Mouse (Mus musculus): Measurements from ENCODE around the gene Nek3. TPM values are rescaled to one million over a fixed set of nuclear protein-coding genes. Genes with fewer than 3 reads are reported as not detected.
"Not testable (repeated sequence)": the region's sequence is repeated elsewhere in the genome, so short reads cannot be mapped to it uniquely, and the experiment has no call there.

Nek3 gene
- polyA plus RNA-seq, 1 experiment = 2.9 TPM

DNA sequence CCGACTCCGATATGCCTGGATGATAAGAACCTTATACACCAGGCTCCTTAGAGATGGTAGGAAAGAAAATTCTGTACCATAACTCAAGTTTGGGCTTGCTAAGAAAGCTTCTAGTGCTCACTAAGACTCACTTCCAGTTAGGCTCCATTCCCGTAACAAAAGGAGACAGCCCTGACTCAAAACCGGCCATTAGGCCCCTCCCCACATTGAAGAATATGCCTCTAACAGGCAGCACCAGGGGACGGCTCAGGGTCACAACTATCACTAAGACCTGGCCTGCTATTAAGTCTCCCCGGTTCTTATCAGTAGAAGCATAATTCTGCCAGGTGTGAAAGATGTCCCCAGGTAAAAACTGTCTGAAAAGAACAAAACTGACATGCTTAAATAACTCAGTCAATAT, 20.4 kb downstream of the Nek3 start:
- Histone ChIP-seq H3K4me3 (ENCODE audit: insufficient read depth, low read length) (no peak overlapping the region), H3K27ac (ENCODE audit: insufficient read depth, low read depth, low read length) (no peak overlapping the region), H3K4me1 (ENCODE audit: control insufficient read depth, insufficient read depth, low read length) (no peaks in the 10 kb centered on the region)
- no peak for TF ChIP-seq POLR2A (IDR thresholded peaks at IDR 0.05; ENCODE audit: borderline replicate concordance, low read depth, low read length)
- no peak for TF ChIP-seq CTCF (IDR thresholded peaks at IDR 0.05; ENCODE audit: low read depth, low read length)

DNA sequence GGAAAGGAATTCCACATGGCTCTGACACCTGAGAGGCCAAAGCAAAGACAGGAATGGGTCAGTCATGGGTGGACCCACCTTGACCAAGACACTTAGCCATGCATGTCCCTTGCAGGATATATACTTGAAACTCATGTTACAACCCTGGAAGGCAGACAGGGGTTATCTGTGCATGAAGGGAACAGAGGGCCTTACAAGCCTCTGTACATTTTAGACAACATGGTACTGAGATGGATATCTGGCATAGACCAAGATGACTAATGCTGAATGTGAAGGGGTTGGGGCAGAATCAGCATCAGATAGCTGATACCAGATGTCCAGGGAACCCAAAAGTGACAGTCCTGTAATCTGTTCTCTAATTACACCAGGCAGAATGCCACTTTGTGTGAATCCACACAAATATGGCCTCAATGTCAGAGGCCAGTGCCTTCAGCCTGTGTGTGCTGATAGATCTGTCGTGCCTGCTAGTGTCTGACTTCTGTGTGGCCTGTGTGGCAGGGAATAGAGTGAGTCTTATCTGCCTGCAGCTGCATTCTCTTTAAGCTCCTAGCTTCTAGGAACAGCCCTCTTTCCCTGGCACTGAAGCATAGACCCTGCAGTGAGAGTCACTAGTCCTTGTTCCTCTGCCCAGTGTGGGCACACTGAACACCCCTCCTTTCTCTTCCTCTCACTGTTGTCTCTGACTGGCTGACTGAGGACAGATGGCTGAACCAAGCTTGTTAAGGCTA, 22.3 kb downstream of the Nek3 start:
- Histone ChIP-seq H3K27ac (ENCODE audit: insufficient read depth, low read depth, low read length) (no peak overlapping the region), H3K4me3 (ENCODE audit: insufficient read depth, low read length) (no peak overlapping the region), H3K4me1 (ENCODE audit: control insufficient read depth, insufficient read depth, low read length) (no peaks in the 10 kb centered on the region)
- TF ChIP-seq CTCF (IDR thresholded peaks at IDR 0.05; ENCODE audit: low read depth, low read length) = no peak
- TF ChIP-seq POLR2A (IDR thresholded peaks at IDR 0.05; ENCODE audit: borderline replicate concordance, low read depth, low read length) = no peak

DNA sequence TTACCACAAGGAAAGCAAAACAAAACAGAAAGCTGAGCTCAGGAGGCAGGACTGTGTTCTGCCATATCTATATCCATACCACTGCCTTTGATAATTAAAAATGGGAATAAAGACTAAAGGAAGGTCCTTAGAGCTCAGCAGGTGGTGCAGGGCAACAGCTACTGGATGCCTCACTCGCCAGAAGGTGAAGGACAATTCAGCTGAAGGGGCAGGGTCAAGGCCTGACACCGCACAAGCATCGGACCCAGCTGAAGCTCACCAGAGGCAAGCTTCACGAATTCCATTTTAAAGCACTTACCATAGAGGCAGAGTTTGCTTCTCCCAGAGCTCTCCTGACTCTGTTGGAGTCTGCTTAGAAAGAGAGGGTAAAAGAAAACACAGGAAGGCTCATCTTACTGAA, 23.6 kb downstream of the Nek3 start:
- Histone ChIP-seq H3K4me3 (ENCODE audit: insufficient read depth, low read length) (no peak overlapping the region), H3K27ac (ENCODE audit: insufficient read depth, low read depth, low read length) (no peak overlapping the region), H3K4me1 (ENCODE audit: control insufficient read depth, insufficient read depth, low read length) (no peaks in the 10 kb centered on the region)
- no peak for TF ChIP-seq CTCF (IDR thresholded peaks at IDR 0.05; ENCODE audit: low read depth, low read length)
- TF ChIP-seq POLR2A (IDR thresholded peaks at IDR 0.05; ENCODE audit: borderline replicate concordance, low read depth, low read length) = no peak

DNA sequence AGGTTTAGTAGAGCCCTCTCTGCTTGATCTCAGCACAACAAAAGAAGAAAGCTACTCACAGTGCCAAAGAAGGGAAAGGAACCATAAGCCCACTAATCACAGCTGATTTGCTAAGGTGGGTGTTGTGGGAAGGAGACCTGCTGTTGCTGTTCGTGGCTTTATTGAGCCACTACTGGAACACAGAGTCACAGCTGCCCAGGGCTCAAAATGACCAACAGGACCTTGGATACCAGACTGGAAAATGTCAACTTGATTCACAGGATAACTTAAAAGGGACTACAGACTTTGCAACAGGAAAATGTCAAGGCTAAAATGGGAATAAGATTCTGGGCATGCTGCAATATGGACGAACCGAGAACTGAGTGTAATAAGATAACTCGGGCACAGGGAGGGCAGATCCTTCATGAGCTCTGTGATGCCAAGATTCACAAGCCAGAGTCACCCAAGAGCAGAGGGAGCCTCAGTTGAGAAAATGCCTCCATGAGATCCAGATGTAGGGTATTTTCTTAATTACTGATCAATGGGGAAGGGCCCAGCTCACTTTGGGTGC, 24.3 kb downstream of the Nek3 start:
- Histone ChIP-seq H3K27ac (ENCODE audit: insufficient read depth, low read depth, low read length) (no peak overlapping the region), H3K4me1 (ENCODE audit: control insufficient read depth, insufficient read depth, low read length) (no peaks in the 10 kb centered on the region), H3K4me3 (ENCODE audit: insufficient read depth, low read length) (no peak overlapping the region)
- no peak for TF ChIP-seq CTCF (IDR thresholded peaks at IDR 0.05; ENCODE audit: low read depth, low read length)
- TF ChIP-seq POLR2A (IDR thresholded peaks at IDR 0.05; ENCODE audit: borderline replicate concordance, low read depth, low read length) = no peak

DNA sequence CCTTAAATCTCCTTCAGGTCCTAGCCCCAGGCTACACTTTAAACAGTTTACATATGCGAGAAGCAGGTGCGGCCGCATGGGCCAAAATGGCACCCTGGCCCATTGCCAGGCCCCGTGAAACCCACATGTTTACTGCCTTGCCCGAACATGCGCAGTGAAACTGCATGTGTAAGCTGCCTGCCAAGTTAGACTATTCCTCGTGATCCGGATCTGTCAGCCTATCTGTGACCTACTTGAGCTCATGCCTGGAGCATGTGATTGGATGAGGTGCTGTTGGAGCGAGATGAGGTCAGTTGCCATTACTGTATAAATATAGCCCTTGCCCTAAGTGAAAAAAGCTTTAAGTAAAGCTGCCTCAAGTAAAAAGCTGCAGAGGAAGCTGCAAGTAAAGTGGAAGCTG, 29.8 kb downstream of the Nek3 start:
- H3K4me3 ChIP-seq (ENCODE audit: insufficient read depth, low read length); H3K4me1 ChIP-seq (ENCODE audit: control insufficient read depth, insufficient read depth, low read length); H3K27ac ChIP-seq (ENCODE audit: insufficient read depth, low read depth, low read length): not testable (repeated sequence)

DNA sequence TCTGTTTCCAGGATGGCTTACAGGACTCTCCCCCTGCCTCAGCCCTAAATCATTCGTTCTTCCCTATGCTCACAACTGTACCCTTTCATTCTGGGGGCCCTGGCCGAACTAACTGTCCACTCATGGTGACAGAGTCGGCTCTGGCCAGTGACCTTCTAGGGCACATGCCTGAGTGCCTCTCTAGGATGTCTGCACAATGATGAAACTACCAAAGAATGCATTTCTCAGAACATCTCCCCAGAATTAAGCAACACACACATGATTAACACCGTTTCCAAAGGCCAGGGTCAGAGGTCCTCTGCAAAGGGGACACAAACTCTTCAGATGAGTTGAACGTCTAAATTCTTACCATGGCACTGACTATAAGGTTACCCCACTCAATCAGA, 31.5 kb downstream of the Nek3 start:
- Histone ChIP-seq H3K27ac (ENCODE audit: insufficient read depth, low read depth, low read length) (no peak overlapping the region), H3K4me3 (ENCODE audit: insufficient read depth, low read length) (no peak overlapping the region), H3K4me1 (ENCODE audit: control insufficient read depth, insufficient read depth, low read length) (no peaks in the 10 kb centered on the region)
- no peak for TF ChIP-seq POLR2A (IDR thresholded peaks at IDR 0.05; ENCODE audit: borderline replicate concordance, low read depth, low read length)
- no peak for TF ChIP-seq CTCF (IDR thresholded peaks at IDR 0.05; ENCODE audit: low read depth, low read length)

DNA sequence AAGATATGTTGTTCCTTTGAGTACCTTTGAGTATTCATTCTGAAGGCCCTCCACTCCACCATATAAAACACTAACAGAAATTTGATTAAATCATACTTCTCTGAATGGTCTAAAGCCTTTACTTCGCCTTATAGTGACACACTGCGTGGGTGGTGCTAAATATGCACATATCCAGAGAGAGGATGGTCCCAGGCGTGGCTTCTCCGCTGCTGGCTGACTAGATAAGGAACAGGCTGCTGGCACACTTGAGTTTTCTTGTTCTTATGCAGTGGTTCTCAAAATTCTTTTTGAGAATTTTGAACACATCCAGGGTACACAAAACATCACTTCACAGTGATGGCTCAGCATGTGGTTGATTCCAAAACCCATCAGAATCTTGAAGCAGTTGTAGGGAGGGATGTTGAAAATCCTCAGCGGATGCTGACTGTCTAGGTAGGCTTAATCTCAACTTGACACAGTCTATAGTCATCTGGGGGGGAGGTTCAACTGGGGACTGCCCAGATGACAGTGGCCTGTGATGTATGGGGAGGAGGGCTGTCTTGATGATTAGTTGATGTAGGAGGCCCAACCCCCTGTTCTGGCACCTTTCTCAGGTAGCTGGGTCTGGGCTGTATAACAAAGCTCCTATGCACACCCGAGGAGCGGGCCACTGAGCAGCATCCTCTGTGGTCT, 32.0 kb downstream of the Nek3 start:
- no peak overlapping the region for H3K27ac ChIP-seq (ENCODE audit: insufficient read depth, low read depth, low read length)

DNA sequence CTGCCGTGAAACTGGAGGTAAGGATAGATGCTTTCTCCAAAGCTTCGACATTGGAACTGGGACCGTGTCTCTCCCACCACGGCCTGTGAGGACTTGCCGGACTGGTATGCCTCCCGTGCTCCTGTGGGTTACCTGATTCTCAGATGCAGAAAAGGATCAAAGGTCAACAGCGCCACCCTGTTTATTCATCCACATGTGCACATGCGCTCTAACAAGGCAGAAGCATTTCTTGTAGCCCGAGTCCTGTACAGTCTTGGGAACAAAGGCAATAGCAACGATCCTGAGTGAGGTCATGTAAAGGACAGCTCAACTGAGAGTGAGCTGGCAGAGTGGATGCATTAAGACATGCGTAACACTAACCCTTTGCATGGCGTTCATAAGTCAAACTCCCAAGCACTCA, 34.2 kb downstream of the Nek3 start:
- Histone ChIP-seq H3K4me3 (ENCODE audit: insufficient read depth, low read length) (no peak overlapping the region), H3K4me1 (ENCODE audit: control insufficient read depth, insufficient read depth, low read length) (no peaks in the 10 kb centered on the region), H3K27ac (ENCODE audit: insufficient read depth, low read depth, low read length) (no peak overlapping the region)
- no peak for TF ChIP-seq POLR2A (IDR thresholded peaks at IDR 0.05; ENCODE audit: borderline replicate concordance, low read depth, low read length)
- TF ChIP-seq CTCF (IDR thresholded peaks at IDR 0.05; ENCODE audit: low read depth, low read length) = no peak

More for the DNA sequence above, 32.0 kb downstream of the Nek3 start:
- no peaks in the 10 kb centered on the region for H3K4me1 ChIP-seq (ENCODE audit: control insufficient read depth, insufficient read depth, low read length)
- no peak overlapping the region for H3K4me3 ChIP-seq (ENCODE audit: insufficient read depth, low read length)
- TF ChIP-seq POLR2A (IDR thresholded peaks at IDR 0.05; ENCODE audit: borderline replicate concordance, low read depth, low read length) (no peak), CTCF (IDR thresholded peaks at IDR 0.05; ENCODE audit: low read depth, low read length) (no peak)

DNA sequence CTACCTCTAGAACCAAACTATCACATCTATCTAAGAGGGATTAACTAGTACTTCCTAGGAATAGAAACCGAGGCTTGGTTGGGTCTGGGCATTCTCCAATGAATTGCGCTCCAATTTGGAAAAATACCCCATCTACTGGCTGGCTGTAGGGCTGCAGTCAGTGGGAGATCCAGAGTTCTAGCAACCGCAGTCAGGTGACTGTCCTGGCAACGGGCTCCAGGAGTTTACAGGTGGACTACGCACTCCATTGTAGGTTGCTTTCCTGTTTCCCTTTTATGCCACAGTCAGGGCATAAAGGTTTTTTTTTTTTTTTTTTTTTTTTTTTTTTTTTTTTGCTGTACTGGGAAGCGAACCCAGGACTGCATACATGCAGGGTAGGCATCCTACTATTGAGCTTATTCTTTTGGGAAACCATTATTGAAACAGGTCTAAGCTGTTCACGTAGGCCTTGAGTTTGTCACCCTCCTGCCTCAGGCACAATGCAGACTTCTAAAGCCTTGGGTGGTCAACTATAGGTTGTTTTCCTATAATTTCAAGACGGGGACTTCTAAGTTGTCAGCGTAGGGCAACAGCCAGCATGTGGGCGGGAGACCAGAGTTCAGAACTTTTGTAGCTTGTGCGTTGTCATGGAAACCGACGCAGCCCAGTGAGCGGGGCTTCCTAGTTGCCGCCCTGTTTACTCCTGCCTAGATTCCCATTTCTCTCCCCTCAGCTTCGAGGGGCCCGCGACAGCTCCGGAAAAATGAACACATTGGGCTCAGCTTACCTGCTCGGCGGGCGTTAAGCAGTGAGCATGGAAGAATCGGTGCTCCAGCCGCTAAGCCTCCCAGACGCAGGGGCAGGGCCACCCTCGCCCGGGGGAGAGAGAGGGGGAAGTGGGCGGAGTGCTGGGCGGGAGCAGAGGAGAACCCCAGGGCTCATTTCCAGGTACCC, 41.7 kb downstream of the Nek3 start, which contains the start of gene Nek5:
TSS of gene Nek5 (minus strand) at position 834 of the 933 bp plus-strand sequence.
- no peak for TF ChIP-seq POLR2A (IDR thresholded peaks at IDR 0.05; ENCODE audit: borderline replicate concordance, low read depth, low read length)
- 0 out of 2 replicates have a peak, but pooled peaks have one; percentile 5 for TF ChIP-seq CTCF (IDR thresholded peaks at IDR 0.05; ENCODE audit: low read depth, low read length)
- no peaks in the 10 kb centered on the region; the same call in 1 of the 2 replicates for H3K4me1 ChIP-seq (ENCODE audit: control insufficient read depth, insufficient read depth, low read length)
- no peak within 1 kb of the TSS for H3K27ac ChIP-seq (ENCODE audit: insufficient read depth, low read depth, low read length)
- H3K4me3 ChIP-seq (ENCODE audit: insufficient read depth, low read length) = peak within 1 kb of the TSS; percentile 54
